Mouse (Mus musculus): Measurements from ENCODE around the gene 1110008P14Rik. TPM values are rescaled to one million over a fixed set of nuclear protein-coding genes. Genes with fewer than 3 reads are reported as not detected.
A peak's percentile ranks its signal among the peaks of the same experiment; 100 is the strongest.
"Not testable (repeated sequence)": the region's sequence is repeated elsewhere in the genome, so short reads cannot be mapped to it uniquely, and the experiment has no call there.

Gene 1110008P14Rik
- polyA plus RNA-seq, 1 experiment from 2014 or later: 74.7 TPM

DNA sequence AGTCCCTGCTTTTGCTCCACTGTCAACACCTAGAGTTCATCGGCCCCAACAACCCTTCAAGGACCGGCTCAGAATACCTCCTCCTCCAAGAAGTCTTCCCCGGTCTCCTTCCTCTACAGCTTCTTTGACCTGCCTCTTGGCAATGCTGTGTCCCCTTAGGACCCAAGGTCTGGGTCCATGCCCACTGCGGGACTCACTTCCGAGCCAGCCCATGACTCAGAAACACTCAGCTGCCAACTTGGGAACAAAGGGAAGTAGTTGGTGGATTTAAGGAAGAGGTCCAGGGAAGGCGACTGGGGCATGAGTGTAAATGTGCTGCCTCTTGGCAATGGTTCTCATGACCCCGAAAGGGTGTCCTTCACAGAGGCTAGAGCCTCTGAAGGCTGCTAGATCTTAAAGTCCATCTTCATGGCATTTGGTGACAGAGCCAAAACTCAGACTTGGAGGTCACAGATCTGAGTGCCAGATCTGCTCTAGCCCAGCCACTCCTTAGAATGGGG is 1.7 kb downstream of the 1110008P14Rik start:
- H3K4me2 ChIP-seq (replicated peaks): no peak overlapping the region
- H3K9me3 ChIP-seq: no peaks in the 10 kb centered on the region
- H3K4me1 ChIP-seq (replicated peaks): peaks cover 12% of the 10 kb centered on the region
- peaks cover 9% of the 10 kb centered on the region for H3K27me3 ChIP-seq
- H3K9ac ChIP-seq (replicated peaks): no peak overlapping the region
- 95% methylated on average over 7 of the region's 7 CpGs for WGBS
- no peak overlapping the region for H3K27ac ChIP-seq
- ATAC-seq: no peak
- H3K4me3 ChIP-seq (replicated peaks): no peak overlapping the region
- H3K36me3 ChIP-seq: peaks cover 51% of the 10 kb centered on the region

DNA sequence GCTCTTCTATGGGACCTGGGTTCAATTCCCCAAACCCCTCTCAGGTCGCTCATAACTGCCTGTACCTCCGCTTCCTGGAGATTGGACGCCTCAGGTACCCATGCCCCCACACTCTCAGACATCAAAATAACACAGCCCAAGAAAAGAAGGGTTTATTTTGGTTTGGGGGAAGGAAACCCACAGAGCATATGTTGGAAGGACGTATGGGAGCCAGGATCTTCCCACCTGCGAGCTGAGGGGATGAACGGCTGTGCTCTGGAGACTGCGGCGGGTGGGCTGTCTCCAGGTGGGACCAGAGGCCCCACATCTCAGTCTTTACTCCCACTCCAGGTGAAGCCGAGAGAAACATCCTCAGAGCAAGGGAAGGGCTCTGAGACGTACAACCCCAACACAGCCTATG is 4.8 kb downstream of the 1110008P14Rik start:
- no peak overlapping the region for H3K9ac ChIP-seq (replicated peaks)
- WGBS: 94% methylated on average over 10 of the region's 10 CpGs
- no peak overlapping the region for H3K4me3 ChIP-seq (replicated peaks)
- H3K36me3 ChIP-seq: peaks cover 77% of the 10 kb centered on the region
- peaks cover 12% of the 10 kb centered on the region for H3K4me1 ChIP-seq (replicated peaks)
- H3K4me2 ChIP-seq (replicated peaks): no peak overlapping the region
- ATAC-seq: no peak
- H3K27me3 ChIP-seq: peaks cover 9% of the 10 kb centered on the region
- H3K9me3 ChIP-seq: no peaks in the 10 kb centered on the region
- H3K27ac ChIP-seq: no peak overlapping the region

DNA sequence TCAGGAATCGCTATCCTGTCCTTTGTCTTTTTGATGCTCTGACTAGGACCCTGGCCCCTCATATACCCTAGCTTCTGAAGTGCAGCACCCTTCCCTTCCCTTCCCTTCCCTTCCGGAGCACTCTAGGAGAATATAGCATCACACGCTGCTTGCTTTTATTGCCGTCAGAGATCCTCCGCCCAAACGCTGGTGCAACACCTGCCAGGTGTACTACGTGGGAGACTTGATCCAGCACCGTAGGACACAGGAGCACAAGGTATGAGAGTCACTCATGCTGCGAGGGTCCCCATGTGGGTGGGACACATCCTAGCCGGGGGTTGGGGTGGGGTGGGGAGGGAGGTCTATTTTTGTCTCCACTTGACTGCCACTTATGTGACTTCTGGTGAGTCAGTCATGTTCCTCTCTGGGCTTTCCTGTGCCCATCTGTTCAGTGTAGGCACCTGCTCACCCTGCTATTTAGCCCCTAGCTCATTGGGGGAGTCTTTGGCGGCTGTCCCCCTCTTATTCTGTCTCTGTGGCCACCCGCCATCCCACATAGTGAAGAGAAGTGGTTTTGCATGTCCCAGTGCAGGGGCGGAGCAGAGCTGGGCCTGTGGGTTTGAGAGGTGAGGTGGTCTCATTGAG is 6.3 kb downstream of the 1110008P14Rik start:
- no peak overlapping the region for H3K27ac ChIP-seq
- WGBS: 93% methylated on average over 13 of the region's 13 CpGs
- H3K4me3 ChIP-seq (replicated peaks): no peak overlapping the region
- ATAC-seq: no peak
- H3K27me3 ChIP-seq: peaks cover 9% of the 10 kb centered on the region
- no peak overlapping the region for H3K4me2 ChIP-seq (replicated peaks)
- no peak overlapping the region for H3K9ac ChIP-seq (replicated peaks)
- peaks cover 93% of the 10 kb centered on the region for H3K36me3 ChIP-seq
- no peaks in the 10 kb centered on the region for H3K9me3 ChIP-seq
- H3K4me1 ChIP-seq (replicated peaks): 0 out of 2 replicates have a peak, but pooled peaks cover 1% of the 10 kb centered on the region

DNA sequence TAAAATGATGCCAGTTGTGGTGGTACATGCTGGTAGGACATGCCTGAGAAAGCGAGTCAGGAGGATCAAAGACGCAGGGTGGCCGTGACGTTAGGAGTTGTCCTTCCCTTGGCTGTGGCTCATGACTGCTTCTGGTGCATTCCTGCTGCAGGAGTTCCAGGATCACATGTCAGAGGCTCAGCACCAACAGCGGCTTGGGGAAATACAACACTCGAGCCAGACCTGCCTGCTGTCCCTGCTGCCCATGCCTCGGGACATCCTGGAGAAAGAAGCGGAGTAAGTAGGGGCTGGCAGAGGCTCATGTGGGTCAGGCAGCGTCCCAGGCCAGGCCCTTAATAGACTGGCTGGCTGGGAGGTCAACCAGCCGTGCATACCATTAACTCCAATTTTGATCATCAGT is 7.5 kb downstream of the 1110008P14Rik start:
- Histone ChIP-seq H3K36me3 (peaks cover 95% of the 10 kb centered on the region), H3K9ac (replicated peaks) (no peak overlapping the region), H3K4me2 (replicated peaks) (no peak overlapping the region), H3K4me3 (replicated peaks) (no peak overlapping the region), H3K27ac (no peak overlapping the region), H3K9me3 (no peaks in the 10 kb centered on the region), H3K27me3 (peaks cover under 1% of the 10 kb centered on the region; the same call in 1 of the 2 replicates), H3K4me1 (replicated peaks) (no peaks in the 10 kb centered on the region)
- 89% methylated on average over 10 of the region's 10 CpGs for WGBS
- ATAC-seq: no peak

DNA sequence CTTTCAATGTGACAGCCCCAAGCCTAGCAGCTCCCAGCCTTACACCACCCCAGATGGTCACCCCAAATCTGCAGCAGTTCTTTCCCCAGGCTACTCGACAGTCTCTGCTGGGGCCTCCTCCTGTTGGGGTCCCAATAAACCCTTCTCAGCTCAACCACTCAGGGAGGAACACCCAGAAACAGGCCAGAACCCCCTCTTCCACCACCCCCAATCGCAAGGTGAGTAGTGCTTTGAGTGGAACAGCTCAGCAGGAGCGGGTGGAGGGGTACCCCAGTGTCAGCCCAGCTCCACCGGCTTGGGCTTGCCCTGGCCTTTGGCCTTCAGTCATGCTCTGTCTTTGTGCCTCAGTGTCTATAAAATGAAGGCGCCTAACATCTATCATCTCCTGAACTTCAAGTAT is 14.4 kb downstream of the 1110008P14Rik start:
- Histone ChIP-seq H3K27me3 (no peaks in the 10 kb centered on the region), H3K27ac (no peak overlapping the region), H3K4me1 (replicated peaks) (peaks cover 14% of the 10 kb centered on the region), H3K36me3 (peaks cover 70% of the 10 kb centered on the region), H3K9me3 (no peaks in the 10 kb centered on the region), H3K9ac (replicated peaks) (no peak overlapping the region), H3K4me3 (replicated peaks) (no peak overlapping the region), H3K4me2 (replicated peaks) (no peak overlapping the region)
- 93% methylated on average over 5 of the region's 5 CpGs for WGBS
- no peak for ATAC-seq

DNA sequence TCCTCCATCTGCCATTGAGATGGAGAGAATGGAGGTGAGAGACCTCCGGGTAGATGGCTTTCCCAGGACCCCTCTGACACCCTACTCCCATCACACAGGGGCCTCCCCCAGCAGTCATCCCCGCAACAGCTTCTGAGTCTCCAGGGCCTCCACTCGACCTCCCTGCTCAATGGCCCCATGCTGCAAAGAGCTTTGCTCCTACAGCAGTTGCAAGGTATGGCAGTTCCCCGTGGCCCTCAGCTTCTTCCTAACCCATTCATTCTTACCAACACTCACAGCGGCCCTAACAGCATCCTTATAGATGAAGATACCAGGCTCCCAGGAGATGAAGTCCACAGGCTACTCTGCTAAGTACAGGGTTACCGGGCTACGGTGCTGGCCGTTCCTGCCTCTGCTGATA is 17.6 kb downstream of the 1110008P14Rik start:
- 85% methylated on average over 8 of the region's 8 CpGs for WGBS
- Histone ChIP-seq H3K4me1 (replicated peaks) (peaks cover 24% of the 10 kb centered on the region), H3K4me3 (replicated peaks) (peak overlapping the region; percentile 70), H3K27ac (no peak overlapping the region), H3K36me3 (peaks cover 38% of the 10 kb centered on the region), H3K27me3 (peaks cover 11% of the 10 kb centered on the region), H3K9ac (replicated peaks) (peak overlapping the region; percentile 86; the same call in 1 of the 2 replicates), H3K4me2 (replicated peaks) (peak overlapping the region; percentile 86), H3K9me3 (no peaks in the 10 kb centered on the region)
- ATAC-seq: no peak

DNA sequence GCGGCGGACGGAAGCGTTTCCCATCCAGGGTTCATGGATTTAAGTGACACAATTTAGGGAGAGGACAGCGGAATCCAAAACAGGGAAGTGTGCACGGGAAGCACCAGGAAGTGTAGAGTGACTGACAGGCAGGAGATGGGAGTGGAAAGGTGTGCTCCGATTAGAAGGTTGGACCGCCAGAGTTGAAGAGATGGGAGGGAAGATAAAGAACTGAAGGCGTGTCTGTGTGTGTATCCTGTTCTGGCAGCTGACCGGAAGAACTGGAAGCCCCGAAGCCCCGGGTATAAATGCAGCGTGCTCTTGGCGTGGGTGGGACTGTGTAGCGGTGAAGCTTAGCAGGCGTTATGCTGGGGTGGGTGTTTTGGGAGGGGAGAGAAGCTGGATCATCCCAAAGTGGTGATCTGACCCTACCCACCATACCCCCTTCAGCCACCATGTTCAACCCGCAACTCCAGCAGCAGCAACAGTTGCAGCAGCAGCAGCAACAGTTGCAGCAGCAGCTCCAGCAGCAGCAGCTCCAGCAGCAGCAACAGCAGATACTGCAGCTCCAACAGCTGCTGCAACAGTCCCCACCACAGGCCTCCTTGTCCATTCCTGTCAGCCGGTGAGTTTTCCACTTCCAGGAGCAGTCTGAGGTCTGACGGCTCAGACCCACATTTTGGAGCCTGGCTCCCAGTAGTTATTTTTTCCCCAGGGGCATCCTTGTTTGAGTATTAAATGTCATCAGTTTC is 18.2 kb downstream of the 1110008P14Rik start:
- Histone ChIP-seq H3K4me2 (replicated peaks) (peak overlapping the region; percentile 86), H3K4me1 (replicated peaks) (peaks cover 24% of the 10 kb centered on the region), H3K36me3 (peaks cover 33% of the 10 kb centered on the region), H3K9me3 (no peaks in the 10 kb centered on the region), H3K9ac (replicated peaks) (peak overlapping the region; percentile 86), H3K27ac (peak overlapping the region; percentile 78), H3K27me3 (peaks cover 11% of the 10 kb centered on the region), H3K4me3 (replicated peaks) (peak overlapping the region; percentile 70)
- ATAC-seq: peak; percentile 60
- WGBS: 11% methylated on average over 19 of the region's 19 CpGs

DNA sequence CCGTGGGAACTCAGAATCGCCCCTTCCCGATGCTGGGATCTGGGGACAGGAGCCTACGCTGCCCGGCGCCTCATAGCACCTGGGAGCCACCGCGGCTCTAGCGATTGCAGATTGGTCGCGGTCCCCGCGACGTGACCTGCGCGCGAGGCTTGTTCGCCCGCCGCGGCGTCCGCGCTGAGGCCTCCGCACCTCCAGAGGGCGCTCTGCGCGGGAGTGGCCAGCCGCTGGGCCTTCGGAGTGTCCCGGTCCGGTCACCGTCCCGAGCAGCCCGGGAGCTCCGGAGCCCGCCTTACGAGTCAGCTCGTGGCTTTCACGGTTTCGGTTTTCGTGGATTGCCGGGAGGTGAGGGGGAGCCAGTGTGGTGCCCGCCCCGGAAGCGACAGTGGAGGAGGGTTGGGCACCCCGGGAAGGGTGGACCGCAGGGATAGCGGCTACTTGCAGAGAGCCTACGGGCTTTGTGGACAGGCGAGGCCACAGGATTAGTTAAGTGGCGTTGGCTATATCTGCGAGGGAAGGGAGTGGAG is 18.9 kb downstream of the 1110008P14Rik start:
- peak; percentile 87 for ATAC-seq
- Histone ChIP-seq H3K27ac (peak overlapping the region; percentile 78), H3K4me2 (replicated peaks) (peak overlapping the region; percentile 86), H3K4me3 (replicated peaks) (peak overlapping the region; percentile 70), H3K4me1 (replicated peaks) (peaks cover 24% of the 10 kb centered on the region), H3K9me3 (no peaks in the 10 kb centered on the region), H3K27me3 (peaks cover 11% of the 10 kb centered on the region), H3K36me3 (peaks cover 27% of the 10 kb centered on the region), H3K9ac (replicated peaks) (peak overlapping the region; percentile 86)
- under 1% methylated on average over 53 of the region's 53 CpGs for WGBS

DNA sequence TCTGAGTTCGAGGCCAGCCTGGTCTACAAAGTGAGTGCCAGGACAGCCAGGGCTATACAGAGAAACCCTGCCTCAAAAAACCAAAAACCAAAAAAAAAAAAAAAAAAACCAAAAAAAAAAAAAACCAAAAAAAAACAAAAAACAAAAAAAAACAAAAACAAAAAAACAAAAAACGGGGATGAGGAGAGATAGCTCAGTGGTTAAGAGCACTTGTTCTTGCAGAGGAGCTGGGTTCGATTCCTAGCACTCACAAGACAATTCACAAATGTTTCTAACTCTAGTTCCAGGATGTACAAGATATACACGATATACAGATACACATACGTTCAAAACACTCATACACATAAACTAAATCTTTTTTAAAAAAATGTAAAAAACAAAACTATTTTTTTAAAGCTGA is 19.5 kb downstream of the 1110008P14Rik start:
- not testable (repeated sequence) for H3K9ac ChIP-seq (replicated peaks); H3K9me3 ChIP-seq; ATAC-seq; H3K27ac ChIP-seq
- peaks cover 20% of the 10 kb centered on the region for H3K36me3 ChIP-seq
- H3K27me3 ChIP-seq: peaks cover 11% of the 10 kb centered on the region
- peaks cover 24% of the 10 kb centered on the region for H3K4me1 ChIP-seq (replicated peaks)
- H3K4me3 ChIP-seq (replicated peaks): peak overlapping the region; percentile 70
- peak overlapping the region; percentile 86 for H3K4me2 ChIP-seq (replicated peaks)
- WGBS: 53% methylated on average over 5 of the region's 5 CpGs

DNA sequence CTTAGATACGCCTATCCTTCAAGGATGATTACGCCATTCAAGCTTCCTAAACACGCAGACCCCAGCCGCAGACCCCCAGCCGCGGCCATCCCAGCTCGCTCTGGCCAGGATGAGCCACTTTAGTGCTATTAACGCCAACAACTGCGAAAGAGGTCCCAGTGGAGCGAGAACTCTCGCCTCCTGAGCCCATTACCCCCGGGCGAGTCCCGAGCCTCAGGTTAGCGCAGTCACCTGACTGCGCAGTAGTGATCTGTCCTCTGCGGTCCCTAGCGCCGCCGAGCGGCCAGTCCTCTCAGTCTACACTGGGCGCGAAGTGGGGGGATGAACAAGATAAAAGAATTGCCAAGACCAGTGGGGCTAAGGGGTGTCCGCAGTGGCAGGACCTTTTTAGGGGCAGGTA is 20.3 kb downstream of the 1110008P14Rik start:
- Histone ChIP-seq H3K27me3 (peaks cover 11% of the 10 kb centered on the region), H3K4me2 (replicated peaks) (peak overlapping the region; percentile 59), H3K4me1 (replicated peaks) (peaks cover 24% of the 10 kb centered on the region), H3K9ac (replicated peaks) (peak overlapping the region; percentile 62), H3K27ac (no peak overlapping the region), H3K9me3 (no peaks in the 10 kb centered on the region), H3K4me3 (replicated peaks) (peak overlapping the region; percentile 34), H3K36me3 (peaks cover 12% of the 10 kb centered on the region)
- ATAC-seq: peak; percentile 25; the same call in 1 of the 2 replicates
- under 1% methylated on average over 24 of the region's 24 CpGs for WGBS

DNA sequence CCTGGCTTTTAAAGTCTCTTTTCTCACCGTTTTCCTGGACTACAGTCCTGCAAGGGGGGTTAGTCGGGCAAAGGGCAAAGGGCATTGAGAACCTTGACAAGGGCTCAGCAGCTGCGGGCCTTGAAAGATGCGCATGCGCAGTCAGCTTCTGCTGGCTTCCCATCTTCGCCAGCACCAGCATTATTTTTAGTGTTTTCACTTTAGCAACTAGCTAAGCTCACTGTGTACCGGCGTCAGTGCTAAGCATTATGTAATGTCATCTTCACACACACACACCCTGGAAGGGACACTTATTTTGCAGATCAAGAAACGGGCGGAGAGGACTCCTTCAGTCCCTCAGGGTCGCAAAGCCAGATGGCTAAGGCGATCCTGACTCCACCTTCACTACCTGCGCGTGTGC is 21.0 kb downstream of the 1110008P14Rik start:
- ATAC-seq: no peak
- Histone ChIP-seq H3K9ac (replicated peaks) (peak overlapping the region; percentile 46; the same call in 1 of the 2 replicates), H3K27ac (no peak overlapping the region), H3K4me2 (replicated peaks) (peak overlapping the region; percentile 59), H3K36me3 (peaks cover 6% of the 10 kb centered on the region), H3K4me3 (replicated peaks) (peak overlapping the region; percentile 34), H3K9me3 (no peaks in the 10 kb centered on the region), H3K27me3 (peaks cover 11% of the 10 kb centered on the region), H3K4me1 (replicated peaks) (peaks cover 24% of the 10 kb centered on the region)
- 7% methylated on average over 14 of the region's 14 CpGs for WGBS

DNA sequence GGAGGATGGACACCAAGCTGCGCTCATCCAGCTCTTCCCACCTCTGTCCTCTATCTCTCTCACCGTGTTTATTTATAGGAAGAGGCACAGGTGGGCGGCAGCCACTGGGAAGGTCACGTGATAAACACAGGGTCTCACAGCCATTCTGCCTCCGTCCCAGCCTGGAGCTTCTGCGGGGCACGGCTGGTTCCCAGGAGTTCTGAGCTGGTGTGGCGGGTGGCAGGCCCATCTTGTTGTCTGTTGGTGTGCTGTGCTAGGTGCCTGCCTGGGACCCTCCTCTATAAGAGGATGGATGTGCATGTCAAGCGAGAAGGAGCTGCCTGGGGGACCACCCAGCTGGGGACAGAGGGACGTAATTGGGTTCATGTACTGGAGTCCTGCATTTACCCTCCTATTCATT is 23.4 kb downstream of the 1110008P14Rik start:
- no peaks in the 10 kb centered on the region for H3K36me3 ChIP-seq
- 78% methylated on average over 10 of the region's 10 CpGs for WGBS
- no peak overlapping the region for H3K4me3 ChIP-seq (replicated peaks)
- peaks cover 13% of the 10 kb centered on the region for H3K4me1 ChIP-seq (replicated peaks)
- no peak overlapping the region for H3K9ac ChIP-seq (replicated peaks)
- no peaks in the 10 kb centered on the region for H3K9me3 ChIP-seq
- no peak overlapping the region for H3K4me2 ChIP-seq (replicated peaks)
- no peak for ATAC-seq
- H3K27ac ChIP-seq: no peak overlapping the region
- H3K27me3 ChIP-seq: peaks cover 11% of the 10 kb centered on the region

All from midbrain, embryonic 13.5 days (tissue).